Mouse (Mus musculus): Measurements from ENCODE around the gene Lzts2. TPM values are rescaled to one million over a fixed set of nuclear protein-coding genes. Genes with fewer than 3 reads are reported as not detected.

Gene Lzts2
- polyA plus RNA-seq, 1 experiment from 2014 or later: 47.9 TPM

DNA sequence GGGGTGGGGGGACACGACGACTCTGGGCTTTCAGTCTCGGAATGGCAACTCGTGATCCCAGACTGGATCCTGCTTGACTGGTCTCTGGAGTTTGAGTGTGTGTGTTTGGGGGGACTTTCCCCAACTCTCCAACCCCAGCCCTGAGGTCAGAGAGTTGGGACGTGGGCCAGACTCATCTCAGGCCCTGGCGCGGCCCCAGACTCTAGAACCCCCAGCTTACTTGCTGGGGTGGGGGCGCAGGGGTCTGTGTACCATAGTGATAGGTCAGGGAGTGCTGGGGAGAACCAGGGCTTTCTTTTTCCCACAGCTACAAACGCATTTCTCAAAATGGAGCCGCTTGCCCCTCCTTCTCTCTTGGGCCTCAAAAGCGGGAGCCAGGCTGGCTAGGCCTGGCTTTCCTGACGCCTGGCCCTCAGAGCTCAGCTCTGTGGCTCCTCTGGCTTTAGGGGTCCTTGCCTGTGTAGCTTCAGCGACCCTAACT, 4.2 kb downstream of the Lzts2 start:
- H3K36me3 ChIP-seq (replicated peaks): peaks cover 39% of the 10 kb centered on the region
- H3K9me3 ChIP-seq: no peaks in the 10 kb centered on the region
- H3K27me3 ChIP-seq (ENCODE audit: poor library complexity, severe bottlenecking): no peaks in the 10 kb centered on the region
- peaks cover 80% of the 10 kb centered on the region for H3K4me1 ChIP-seq
- DNase-seq (ENCODE audit: extremely low spot score, low spot score): peak; percentile 48
- H3K4me3 ChIP-seq: peak overlapping the region; percentile 84
- WGBS: 0% methylated on average over 13 of the region's 13 CpGs
- H3K27ac ChIP-seq: peak overlapping the region; percentile 98

DNA sequence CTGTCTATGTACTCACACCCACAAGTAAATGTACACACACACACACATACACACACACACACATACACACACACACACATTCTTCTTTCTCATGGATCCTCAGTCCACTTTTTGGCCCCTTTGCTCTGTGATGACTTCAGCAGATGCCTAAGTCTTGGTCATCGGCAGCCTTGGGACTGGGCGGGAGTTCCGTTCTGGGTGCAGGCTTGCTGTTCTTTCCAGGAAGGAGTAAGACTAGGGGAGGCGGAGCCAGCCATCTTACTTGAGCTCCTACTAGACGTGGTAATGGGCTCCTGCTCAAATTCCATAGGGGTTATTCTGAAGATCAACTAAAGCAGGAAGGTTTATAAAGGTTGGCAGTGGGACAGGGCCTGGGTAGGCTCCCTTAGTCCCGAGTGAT, 6.1 kb downstream of the Lzts2 start:
- no peak for DNase-seq (ENCODE audit: extremely low spot score, low spot score)
- H3K27ac ChIP-seq: 0 out of 2 replicates have a peak overlapping the region, but pooled peaks have one; percentile 54
- no peaks in the 10 kb centered on the region for H3K9me3 ChIP-seq
- H3K27me3 ChIP-seq (ENCODE audit: poor library complexity, severe bottlenecking): no peaks in the 10 kb centered on the region
- peaks cover 59% of the 10 kb centered on the region for H3K36me3 ChIP-seq (replicated peaks)
- peak overlapping the region; percentile 22; the same call in 1 of the 2 replicates for H3K4me3 ChIP-seq
- WGBS: 76% methylated on average over 6 of the region's 6 CpGs
- peaks cover 60% of the 10 kb centered on the region for H3K4me1 ChIP-seq

DNA sequence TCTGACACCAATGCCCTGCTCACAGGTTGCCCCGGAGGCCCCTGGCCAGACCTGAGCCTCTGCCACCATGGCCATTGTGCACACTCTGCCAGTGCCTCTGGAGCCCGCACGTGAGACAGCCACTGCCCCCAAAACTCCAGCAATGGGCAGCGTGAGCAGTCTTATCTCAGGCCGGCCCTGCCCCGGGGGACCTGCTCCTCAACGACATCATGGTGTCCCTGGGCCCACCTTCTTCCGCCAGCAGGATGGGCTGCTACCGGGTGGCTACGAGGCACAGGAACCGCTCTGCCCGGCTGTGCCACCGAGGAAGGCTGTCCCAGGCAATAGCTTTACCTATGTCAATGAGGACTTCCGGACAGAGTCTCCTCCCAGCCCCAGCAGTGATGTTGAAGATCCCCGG, 7.1 kb downstream of the Lzts2 start:
- peaks cover 69% of the 10 kb centered on the region for H3K36me3 ChIP-seq (replicated peaks)

DNA sequence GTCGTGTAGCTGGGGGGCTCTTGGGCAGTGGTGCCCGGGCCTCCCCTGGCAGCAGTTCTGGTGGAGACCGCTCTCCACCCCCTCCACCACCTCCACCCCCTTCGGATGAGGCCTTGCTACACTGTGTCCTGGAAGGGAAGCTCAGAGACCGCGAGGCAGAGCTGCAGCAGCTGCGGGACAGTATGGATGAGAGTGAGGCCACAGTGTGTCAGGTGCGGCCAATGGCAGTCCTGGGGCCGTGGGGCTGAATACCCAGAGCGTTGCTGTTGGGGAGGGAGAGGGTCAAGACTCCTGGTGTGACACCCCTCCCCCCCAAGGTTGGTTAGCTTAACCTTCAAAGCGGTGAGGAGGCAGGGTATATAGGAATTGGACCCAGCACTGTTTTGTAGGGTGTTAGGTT, 9.8 kb downstream of the Lzts2 start:
- no peak for DNase-seq (ENCODE audit: extremely low spot score, low spot score)
- no peak overlapping the region for H3K4me3 ChIP-seq
- H3K9me3 ChIP-seq: no peaks in the 10 kb centered on the region
- H3K27ac ChIP-seq: no peak overlapping the region
- H3K27me3 ChIP-seq (ENCODE audit: poor library complexity, severe bottlenecking): no peaks in the 10 kb centered on the region
- H3K4me1 ChIP-seq: peaks cover 52% of the 10 kb centered on the region
- peaks cover 94% of the 10 kb centered on the region for H3K36me3 ChIP-seq (replicated peaks)
- 86% methylated on average over 11 of the region's 11 CpGs for WGBS

More for the DNA sequence above, 7.1 kb downstream of the Lzts2 start:
- Histone ChIP-seq H3K9me3 (no peaks in the 10 kb centered on the region), H3K4me1 (peaks cover 55% of the 10 kb centered on the region), H3K27me3 (ENCODE audit: poor library complexity, severe bottlenecking) (no peaks in the 10 kb centered on the region), H3K27ac (peak overlapping the region; percentile 12; the same call in 1 of the 2 replicates), H3K4me3 (peak overlapping the region; percentile 22)
- DNase-seq (ENCODE audit: extremely low spot score, low spot score): no peak
- WGBS: 94% methylated on average over 15 of the region's 15 CpGs

DNA sequence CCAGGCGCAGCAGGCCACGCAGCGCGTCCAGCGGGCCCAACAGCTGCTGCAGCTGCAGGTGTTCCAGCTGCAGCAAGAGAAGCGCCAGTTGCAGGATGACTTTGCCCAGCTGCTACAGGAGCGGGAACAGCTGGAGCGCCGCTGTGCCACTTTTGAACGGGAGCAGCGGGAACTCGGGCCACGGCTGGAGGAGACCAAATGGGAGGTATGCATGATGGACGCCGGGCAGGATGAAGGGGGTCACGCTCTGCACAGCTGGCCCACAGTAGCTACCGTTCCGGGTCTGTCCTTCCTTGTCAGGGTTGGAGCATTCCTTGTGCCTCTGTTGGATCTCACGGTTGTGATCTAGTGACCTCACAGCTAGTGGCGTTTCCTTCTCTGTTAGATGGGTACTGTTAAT, 10.6 kb downstream of the Lzts2 start:
- no peaks in the 10 kb centered on the region for H3K27me3 ChIP-seq (ENCODE audit: poor library complexity, severe bottlenecking)
- H3K4me3 ChIP-seq: no peak overlapping the region
- H3K27ac ChIP-seq: no peak overlapping the region
- H3K9me3 ChIP-seq: no peaks in the 10 kb centered on the region
- H3K36me3 ChIP-seq (replicated peaks): peaks cover 92% of the 10 kb centered on the region
- WGBS: 91% methylated on average over 20 of the region's 20 CpGs
- H3K4me1 ChIP-seq: peaks cover 50% of the 10 kb centered on the region
- no peak for DNase-seq (ENCODE audit: extremely low spot score, low spot score)

DNA sequence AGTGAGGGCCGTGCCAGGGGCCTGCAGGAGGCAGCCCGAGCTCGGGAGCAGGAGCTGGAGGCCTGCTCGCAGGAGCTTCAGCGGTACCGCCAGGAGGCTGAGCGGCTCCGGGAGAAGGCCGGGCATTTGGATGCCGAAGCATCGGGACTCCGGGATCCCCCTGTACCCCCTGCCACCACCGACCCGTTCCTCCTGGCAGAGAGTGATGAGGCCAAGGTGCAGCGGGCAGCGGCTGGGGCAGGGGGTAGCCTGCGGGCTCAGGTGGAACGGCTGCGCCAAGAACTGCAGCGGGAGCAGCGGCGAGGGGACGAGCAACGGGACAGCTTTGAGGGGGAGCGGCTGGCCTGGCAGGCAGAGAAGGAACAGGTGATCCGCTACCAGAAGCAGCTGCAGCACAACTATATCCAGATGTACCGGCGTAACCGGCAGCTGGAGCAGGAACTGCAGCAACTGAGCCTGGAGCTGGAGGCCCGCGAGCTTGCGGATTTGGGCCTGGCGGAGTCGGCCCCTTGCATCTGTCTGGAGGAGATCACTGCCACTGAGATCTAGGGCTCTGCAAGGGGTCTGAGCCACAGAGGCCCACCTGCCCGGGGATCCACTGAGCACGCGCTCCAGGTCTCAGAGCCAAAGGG, 11.8 kb downstream of the Lzts2 start:
- DNase-seq (ENCODE audit: extremely low spot score, low spot score): no peak

DNA sequence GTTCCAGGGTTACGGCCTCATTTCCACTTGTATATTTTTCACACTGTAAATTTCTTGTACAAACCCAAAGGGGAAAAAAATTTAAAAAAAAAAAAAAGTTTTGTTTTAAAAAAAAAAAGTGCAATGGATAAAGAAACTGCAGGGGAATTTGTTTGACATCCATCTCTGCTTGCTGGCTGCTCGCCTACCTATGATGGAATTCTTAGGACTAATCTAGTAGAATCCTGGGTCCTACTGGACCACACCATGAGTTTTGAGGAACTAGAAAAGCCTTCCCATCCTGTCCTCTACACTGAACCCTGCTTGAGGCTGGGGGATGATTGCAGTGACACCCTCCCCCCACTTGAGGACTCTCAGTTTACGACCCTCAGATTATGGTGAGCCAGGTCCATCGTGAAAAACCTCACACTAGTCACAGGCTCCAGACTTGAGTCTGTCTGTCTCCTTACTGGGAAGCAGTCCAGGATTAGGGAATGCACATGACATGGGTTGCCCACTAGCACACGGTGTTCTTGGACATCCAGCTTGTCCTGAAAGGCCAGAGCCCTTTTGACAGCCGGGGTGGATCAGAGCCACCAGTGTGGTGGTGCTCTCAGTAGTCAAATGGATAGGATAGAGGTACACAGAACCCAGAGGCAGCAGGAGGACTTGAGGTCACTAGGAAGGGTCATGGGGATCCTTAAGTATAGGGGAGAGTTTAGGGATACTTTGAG, 12.9 kb downstream of the Lzts2 start:
- H3K4me1 ChIP-seq: peaks cover 48% of the 10 kb centered on the region
- H3K36me3 ChIP-seq (replicated peaks): peaks cover 69% of the 10 kb centered on the region
- WGBS: 91% methylated on average over 6 of the region's 6 CpGs

More for the DNA sequence above, 11.8 kb downstream of the Lzts2 start:
- Histone ChIP-seq H3K36me3 (replicated peaks) (peaks cover 80% of the 10 kb centered on the region), H3K4me1 (peaks cover 49% of the 10 kb centered on the region), H3K4me3 (no peak overlapping the region), H3K27me3 (ENCODE audit: poor library complexity, severe bottlenecking) (no peaks in the 10 kb centered on the region), H3K27ac (no peak overlapping the region), H3K9me3 (no peaks in the 10 kb centered on the region)
- WGBS: 90% methylated on average over 37 of the region's 37 CpGs

DNA sequence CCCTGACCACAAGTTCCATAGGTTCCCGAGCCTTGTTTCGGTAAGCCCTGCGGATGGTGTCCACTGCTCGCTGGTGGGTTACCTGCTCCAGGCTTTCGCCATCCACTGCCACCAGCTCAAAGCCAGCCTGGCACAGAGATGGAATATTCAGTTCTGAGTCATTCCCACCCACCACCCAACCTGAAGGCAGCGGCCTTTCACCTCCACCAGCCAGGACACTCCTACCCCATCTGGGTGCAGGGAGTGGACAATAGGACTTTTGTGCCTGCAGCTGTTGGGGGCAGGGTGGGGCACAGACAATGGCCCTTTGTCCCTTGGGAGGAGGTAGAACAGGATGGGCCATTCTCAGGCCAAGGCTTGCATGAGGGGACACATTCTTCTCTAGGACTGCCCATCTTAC, 13.6 kb downstream of the Lzts2 start:
- peaks cover 53% of the 10 kb centered on the region for H3K4me1 ChIP-seq
- peaks cover under 1% of the 10 kb centered on the region; the same call in 1 of the 2 replicates for H3K27me3 ChIP-seq (ENCODE audit: poor library complexity, severe bottlenecking)
- H3K27ac ChIP-seq: peak overlapping the region; percentile 32; the same call in 1 of the 2 replicates
- no peaks in the 10 kb centered on the region for H3K9me3 ChIP-seq
- peaks cover 62% of the 10 kb centered on the region for H3K36me3 ChIP-seq (replicated peaks)
- no peak for DNase-seq (ENCODE audit: extremely low spot score, low spot score)
- 83% methylated on average over 6 of the region's 6 CpGs for WGBS
- H3K4me3 ChIP-seq: no peak overlapping the region

More for the DNA sequence above, 12.9 kb downstream of the Lzts2 start:
- Histone ChIP-seq H3K9me3 (no peaks in the 10 kb centered on the region), H3K27me3 (ENCODE audit: poor library complexity, severe bottlenecking) (no peaks in the 10 kb centered on the region), H3K4me3 (no peak overlapping the region), H3K27ac (no peak overlapping the region)
- no peak for DNase-seq (ENCODE audit: extremely low spot score, low spot score)

DNA sequence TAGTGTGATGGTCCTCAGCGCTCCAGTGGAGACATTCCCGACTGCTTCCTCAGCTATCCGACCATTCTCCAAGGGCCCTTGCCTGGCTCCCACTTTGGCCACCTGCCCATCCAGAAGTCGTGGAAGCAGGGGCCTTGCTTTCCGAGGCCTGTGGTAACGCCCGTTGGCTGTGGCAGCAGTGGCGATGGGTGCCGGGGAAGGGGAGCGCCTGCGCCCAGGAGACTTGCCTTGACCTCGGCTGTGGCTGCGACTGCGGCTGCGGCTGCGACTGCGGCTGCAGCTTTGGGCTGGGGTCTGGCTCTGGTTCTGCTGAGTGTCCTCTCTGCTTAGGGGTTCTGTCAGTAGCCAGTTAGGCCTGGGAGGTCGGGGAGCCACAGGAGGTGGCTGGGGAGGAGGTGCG, 14.5 kb downstream of the Lzts2 start:
- DNase-seq (ENCODE audit: extremely low spot score, low spot score): no peak
- H3K4me1 ChIP-seq: peaks cover 60% of the 10 kb centered on the region
- peak overlapping the region; percentile 32 for H3K27ac ChIP-seq
- H3K9me3 ChIP-seq: no peaks in the 10 kb centered on the region
- peaks cover 4% of the 10 kb centered on the region; the same call in 1 of the 2 replicates for H3K27me3 ChIP-seq (ENCODE audit: poor library complexity, severe bottlenecking)
- WGBS: 64% methylated on average over 19 of the region's 19 CpGs
- H3K4me3 ChIP-seq: no peak overlapping the region
- peaks cover 53% of the 10 kb centered on the region for H3K36me3 ChIP-seq (replicated peaks)

DNA sequence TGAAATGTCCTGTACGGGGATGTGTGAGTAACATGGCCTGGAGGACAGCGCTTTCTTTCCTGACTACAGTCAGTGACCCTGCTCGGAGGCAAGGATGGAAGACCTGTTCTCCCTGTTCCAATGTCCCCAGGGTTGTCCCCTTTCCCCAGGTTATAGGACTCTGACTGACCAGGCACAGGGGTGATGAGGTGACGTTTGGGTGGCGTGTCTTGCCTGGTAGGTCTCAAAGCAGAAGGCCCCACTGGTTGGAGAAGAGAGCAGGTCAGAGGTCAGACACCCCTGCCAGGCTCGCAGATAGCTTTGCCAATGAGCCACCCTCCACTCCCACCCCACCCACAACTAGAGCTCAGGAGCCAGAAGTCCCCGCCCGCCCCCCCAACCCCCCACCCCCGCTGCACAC, 15.4 kb downstream of the Lzts2 start:
- H3K9me3 ChIP-seq: no peaks in the 10 kb centered on the region
- peaks cover 63% of the 10 kb centered on the region for H3K4me1 ChIP-seq
- H3K4me3 ChIP-seq: no peak overlapping the region
- 56% methylated on average over 9 of the region's 9 CpGs for WGBS
- peaks cover 4% of the 10 kb centered on the region; the same call in 1 of the 2 replicates for H3K27me3 ChIP-seq (ENCODE audit: poor library complexity, severe bottlenecking)
- H3K36me3 ChIP-seq (replicated peaks): peaks cover 44% of the 10 kb centered on the region
- no peak for DNase-seq (ENCODE audit: extremely low spot score, low spot score)
- no peak overlapping the region for H3K27ac ChIP-seq

DNA sequence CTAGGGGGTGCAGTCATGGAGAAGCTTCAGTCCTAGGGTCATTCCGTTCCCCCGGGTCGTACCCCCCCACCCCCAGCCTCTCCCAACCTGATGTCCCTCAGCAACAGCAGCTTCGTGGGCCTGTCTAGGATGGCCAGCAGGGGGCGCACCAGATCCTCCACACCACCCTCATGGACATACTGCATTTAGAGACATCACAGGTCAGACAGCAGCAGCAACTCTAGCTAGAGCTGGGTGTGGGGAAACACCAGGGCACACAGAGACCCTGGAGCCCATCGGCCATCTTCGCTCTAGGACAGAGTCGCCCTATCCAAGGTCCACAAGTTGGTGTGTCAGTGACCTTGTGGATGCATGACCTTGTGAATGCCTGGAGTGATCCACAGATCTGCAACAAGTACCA, 15.9 kb downstream of the Lzts2 start:
- peak; percentile 70 for DNase-seq (ENCODE audit: extremely low spot score, low spot score)
- Histone ChIP-seq H3K4me1 (peaks cover 63% of the 10 kb centered on the region), H3K27ac (no peak overlapping the region), H3K27me3 (ENCODE audit: poor library complexity, severe bottlenecking) (peaks cover 4% of the 10 kb centered on the region; the same call in 1 of the 2 replicates), H3K9me3 (no peaks in the 10 kb centered on the region), H3K4me3 (no peak overlapping the region), H3K36me3 (replicated peaks) (peaks cover 39% of the 10 kb centered on the region)
- 41% methylated on average over 8 of the region's 8 CpGs for WGBS

DNA sequence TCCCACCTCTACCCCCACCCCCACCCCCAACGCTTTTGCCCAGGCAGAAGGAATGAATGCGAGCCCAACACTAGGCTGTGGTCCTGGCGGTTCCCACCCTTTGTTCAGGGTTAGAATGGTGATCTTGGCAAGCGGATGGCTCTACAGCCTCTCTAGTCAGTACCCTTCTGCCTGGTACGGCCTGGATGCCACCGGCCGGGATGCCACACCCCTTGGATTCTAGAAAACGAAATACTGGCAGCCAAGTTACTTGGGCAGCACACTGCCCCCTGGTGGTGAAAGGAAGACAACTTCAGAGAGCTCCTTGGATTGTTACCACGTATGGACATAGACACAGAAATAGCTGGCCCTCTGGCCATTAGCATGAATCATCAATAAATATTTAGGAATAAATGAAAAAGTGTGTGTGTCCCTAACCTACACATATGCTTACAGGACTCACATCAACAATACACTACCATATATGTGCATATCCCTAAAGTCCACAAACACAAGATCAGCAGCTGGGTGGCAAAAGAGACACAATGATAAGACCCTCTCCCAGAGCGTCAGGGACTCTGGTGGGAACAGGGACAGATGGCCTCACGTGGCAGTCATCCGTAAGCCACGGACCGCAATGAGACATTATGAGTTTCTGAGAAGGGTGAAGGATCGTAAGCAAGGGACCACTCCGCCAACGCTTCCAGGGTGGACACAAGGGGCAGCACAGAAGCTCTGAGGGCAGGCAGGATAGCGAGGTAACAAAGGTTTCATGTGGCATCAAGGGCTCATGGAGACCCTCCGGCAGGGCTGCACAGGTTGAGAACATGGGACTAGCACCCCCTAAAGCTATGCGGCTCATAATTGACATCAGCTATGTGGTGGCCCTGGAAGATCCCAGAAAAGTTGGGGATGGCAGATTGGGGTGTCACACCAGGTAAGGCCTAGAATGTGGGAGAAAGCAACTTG, 16.8 kb downstream of the Lzts2 start:
- Histone ChIP-seq H3K9me3 (no peaks in the 10 kb centered on the region), H3K27ac (peak overlapping the region; percentile 27; the same call in 1 of the 2 replicates), H3K36me3 (replicated peaks) (peaks cover 30% of the 10 kb centered on the region), H3K27me3 (ENCODE audit: poor library complexity, severe bottlenecking) (peaks cover 10% of the 10 kb centered on the region), H3K4me1 (peaks cover 62% of the 10 kb centered on the region), H3K4me3 (peak overlapping the region; percentile 27; the same call in 1 of the 2 replicates)
- 41% methylated on average over 20 of the region's 20 CpGs for WGBS
- peak; percentile 79 for DNase-seq (ENCODE audit: extremely low spot score, low spot score)

Data from forebrain, embryonic 10.5 days (tissue).